Mouse (Mus musculus) midbrain, embryonic 11.5 days (tissue): ENCODE measurements around the gene Klhl24. TPM values are rescaled to one million over a fixed set of nuclear protein-coding genes. Genes with fewer than 3 reads are reported as not detected.

ENCODE experiments used
- polyA plus RNA-seq: library from polyadenylated mRNA; unstranded; fragments of >200 nt; fragmentation: Nextera tagmentation; extraction: Ambion mirVana; gene quantifications from 2 replicates; pipeline ENCODE4 v1.2.1, GENCODE M21; 2014

The Klhl24 gene
- polyA plus RNA-seq, 1 experiment from 2014 or later = 41.3 TPM

Other genes starting within 250 kb of the Klhl24 start
- 7.0 and 8.4 TPM in 2 replicates for gene Klhl6, start 114.5 kb upstream of the Klhl24 start, polyA plus RNA-seq
- 31.4 and 33.8 TPM in 2 replicates for gene Yeats2, start 43.5 kb downstream of the Klhl24 start, polyA plus RNA-seq
- 1.4 and 2.1 TPM in 2 replicates for gene Map6d1, start 143.8 kb downstream of the Klhl24 start, polyA plus RNA-seq
- 107 and 109 TPM in 2 replicates for gene Parl, start 204.8 kb downstream of the Klhl24 start, polyA plus RNA-seq
- gene Cyp2ab1, start 227.9 kb downstream of the Klhl24 start, polyA plus RNA-seq = not detected in 2 replicates